Mouse (Mus musculus) heart, adult 2 months (tissue): ENCODE results near the gene Camk1d.

Experiments
- CTCF ChIP-seq: fragments of 200-600 bp; IDR thresholded peaks from 2 replicates; pipeline ENCODE4 v1.8.1; 2022; ENCODE audit warnings: antibody characterized with exemption, mild to moderate bottlenecking, moderate library complexity
- EP300 ChIP-seq: fragments of 200-500 bp; IDR thresholded peaks from 2 replicates; pipeline ENCODE4 v1.6.1; 2011; ENCODE audit warnings: low read depth, low read length, control low read depth; ENCODE audit not compliant: insufficient read depth
- POLR2A ChIP-seq: fragments of 200-500 bp; IDR thresholded peaks from 2 replicates; pipeline ENCODE4 v1.6.1; 2011; ENCODE audit warnings: mild to moderate bottlenecking, low read depth, low read length, control low read depth; ENCODE audit not compliant: insufficient read depth

DNA sequence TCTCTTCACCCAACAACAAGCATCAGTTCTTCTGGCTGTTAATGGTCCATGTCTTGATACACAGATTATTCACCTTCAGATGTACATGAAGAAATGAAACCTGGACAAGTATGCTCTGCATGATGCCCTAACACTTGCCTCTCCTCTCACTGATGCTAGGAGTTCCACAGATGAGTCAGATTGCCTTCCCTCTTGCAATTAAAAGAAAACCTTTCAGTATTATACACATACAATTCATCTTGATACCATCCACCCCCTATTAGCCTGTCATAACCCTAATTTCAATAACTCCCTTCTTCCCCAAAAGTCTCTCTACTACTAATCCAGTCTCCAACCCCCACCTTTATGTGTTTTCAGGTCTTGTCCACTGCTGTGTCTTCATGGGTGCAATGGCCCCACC, 321.4 kb downstream of the Camk1d start:
- TF ChIP-seq CTCF (no peak), POLR2A (no peak), EP300 (no peak)
